Mouse (Mus musculus) forebrain, postnatal 0 days (tissue): ENCODE data around the gene Tmem33. TPM values are rescaled to one million over a fixed set of nuclear protein-coding genes. Genes with fewer than 3 reads are reported as not detected.

ENCODE experiments used
- ATAC-seq: fragments of 200-750 bp; cut with Nextera tagmentation; 2 replicates; pipeline ENCODE4 v1.8.0; 2017; ENCODE audit warnings: mild to moderate bottlenecking, moderate library complexity
- DNase-seq: peaks from one replicate; pipeline ENCODE4 v3.0.0-alpha.2; 2015
- H3K27ac ChIP-seq: fragments of 300-500 bp; sonication (generic); 2 replicates; pipeline ENCODE4 v1.5.1; 2014; ENCODE audit warnings: low read depth, mild to moderate bottlenecking, antibody characterized with exemption, low read length, moderate library complexity, mixed read lengths
- H3K27me3 ChIP-seq: fragments of 300-500 bp; sonication (generic); 2 replicates; pipeline ENCODE4 v1.6.1; 2014; ENCODE audit warnings: mild to moderate bottlenecking, low read length, mixed read lengths; ENCODE audit not compliant: insufficient read depth
- H3K36me3 ChIP-seq: fragments of 300-500 bp; sonication (generic); 2 replicates; pipeline ENCODE4 v1.6.1; 2014; ENCODE audit warnings: mild to moderate bottlenecking, moderate library complexity; ENCODE audit not compliant: insufficient read depth
- H3K4me1 ChIP-seq: fragments of 300-500 bp; sonication (generic); 2 replicates; pipeline ENCODE4 v1.6.1; 2014; ENCODE audit warnings: antibody characterized with exemption; ENCODE audit not compliant: insufficient read depth
- H3K4me2 ChIP-seq: fragments of 300-500 bp; sonication (generic); 2 replicates; pipeline ENCODE4 v1.6.1; 2014; ENCODE audit warnings: low read depth, mild to moderate bottlenecking, moderate library complexity
- H3K4me3 ChIP-seq: fragments of 300-500 bp; sonication (generic); 2 replicates; pipeline ENCODE4 v1.5.1; 2014; ENCODE audit warnings: low read depth, low read length, mixed read lengths
- H3K9ac ChIP-seq: fragments of 300-500 bp; sonication (generic); 2 replicates; pipeline ENCODE4 v1.6.1; 2014; ENCODE audit warnings: mild to moderate bottlenecking
- H3K9me3 ChIP-seq: fragments of 300-500 bp; sonication (generic); 2 replicates; pipeline ENCODE4 v1.6.1; 2016; ENCODE audit warnings: low read length
- CTCF ChIP-seq: sonication (generic); IDR thresholded peaks from 2 replicates; pipeline ENCODE4 v1.5.1; 2016; ENCODE audit warnings: antibody characterized with exemption, control low read depth, low read depth
- WGBS: fragments of 180-500 bp; shearing (Covaris S2); extraction: QIAGEN DNeasy Blood & Tissue Kit; methylation state at CpG from one replicate; pipeline ENCODE4 v1.1.7; 2014; 5-methylcytosine and 5-hydroxymethylcytosine counted together
- polyA plus RNA-seq: library from polyadenylated mRNA; unstranded; fragments of >200 nt; fragmentation: Nextera tagmentation; extraction: Ambion mirVana; gene quantifications from 2 replicates; pipeline ENCODE4 v1.2.1, GENCODE M21; 2015
- total RNA-seq: library from RNA; depleted of rRNA; stranded (reverse); fragments of >200 nt; gene quantifications from 2 replicates; pipeline ENCODE4 v1.2.3, GENCODE M21; 2014

Tmem33 gene
- total and polyA plus RNA-seq, 2 experiments from 2014 or later: 52.5 to 73.1 TPM

- Histone ChIP-seq H3K9me3 (no peaks in the 10 kb centered on the region), H3K9ac (no peak overlapping the region), H3K36me3 (0 out of 2 replicates have a peak, but pooled peaks cover 3% of the 10 kb centered on the region), H3K27ac (no peak overlapping the region), H3K27me3 (no peaks in the 10 kb centered on the region; the same call in 1 of the 2 replicates), H3K4me1 (peaks cover 10% of the 10 kb centered on the region), H3K4me3 (no peak overlapping the region), H3K4me2 (no peak overlapping the region)
- DNase-seq (no peak), ATAC-seq (no peak)
- 87% methylated on average over 9 of the region's 9 CpGs for WGBS
- no peak for TF ChIP-seq CTCF
Measured at GRCm38 (mm10) chr5:67258473-67258872, 1.9 kb upstream of the Tmem33 start.

DNA sequence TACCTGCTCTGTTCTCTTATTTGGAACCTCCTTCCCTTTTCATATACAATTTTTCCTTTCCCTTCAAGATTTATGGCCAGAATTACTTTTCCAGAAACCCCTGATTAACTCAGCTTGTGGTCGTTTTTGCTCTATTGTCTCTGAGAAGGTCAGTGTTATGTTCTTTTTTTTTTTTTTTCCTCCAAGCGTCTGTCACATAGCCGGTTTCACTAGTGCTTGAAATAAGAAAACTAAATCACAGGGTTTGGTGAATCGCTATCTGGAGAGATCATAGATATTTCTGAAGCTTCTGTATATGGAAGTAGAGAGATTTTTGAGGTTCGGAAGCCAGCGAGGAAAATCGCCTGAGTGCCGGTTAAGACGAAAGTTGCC lies 220 bp upstream of the Tmem33 start:
- WGBS: 2% methylated on average over 9 of the region's 9 CpGs
- H3K9ac ChIP-seq: peak overlapping the region; percentile 84

GRCm38 (mm10) chr5:67262964-67263363 lies 2.6 kb downstream of the Tmem33 start:
- Histone ChIP-seq H3K4me2 (no peak overlapping the region), H3K27me3 (no peaks in the 10 kb centered on the region), H3K36me3 (peaks cover 24% of the 10 kb centered on the region), H3K4me1 (peaks cover 10% of the 10 kb centered on the region), H3K9me3 (no peaks in the 10 kb centered on the region), H3K27ac (no peak overlapping the region), H3K4me3 (no peak overlapping the region), H3K9ac (no peak overlapping the region)
- WGBS: 88% methylated on average over 7 of the region's 7 CpGs
- ATAC-seq: no peak
- TF ChIP-seq CTCF: no peak
- no peak for DNase-seq

More for the DNA sequence above, 220 bp upstream of the Tmem33 start:
- Histone ChIP-seq H3K27me3 (no peaks in the 10 kb centered on the region; the same call in 1 of the 2 replicates), H3K9me3 (no peaks in the 10 kb centered on the region), H3K4me3 (peak overlapping the region; percentile 80), H3K4me2 (peak overlapping the region; percentile 80), H3K4me1 (peaks cover 10% of the 10 kb centered on the region), H3K27ac (no peak overlapping the region), H3K36me3 (peaks cover 14% of the 10 kb centered on the region)
- ATAC-seq (peak; percentile 3; the same call in 1 of the 2 replicates), DNase-seq (no peak)
- no peak for TF ChIP-seq CTCF

DNA sequence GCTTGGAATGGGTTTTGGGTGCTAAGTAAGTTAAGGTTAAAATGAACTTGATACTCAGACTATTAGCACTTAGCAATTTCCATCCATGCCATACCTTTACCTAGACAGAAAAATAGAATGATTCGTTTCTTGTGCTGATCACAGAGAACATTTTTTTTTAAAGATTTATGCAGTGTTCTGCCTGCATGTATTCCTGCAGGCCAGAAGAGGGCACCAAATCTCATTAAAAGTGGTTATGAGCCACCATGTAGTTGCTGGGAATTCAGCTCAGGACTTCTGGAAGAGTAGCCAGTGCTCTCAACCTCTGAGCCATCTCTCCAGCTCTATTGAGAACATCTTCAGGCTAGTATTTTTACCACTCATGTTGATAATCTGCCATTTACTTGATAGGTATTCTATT lies 5.7 kb downstream of the Tmem33 start:
- Histone ChIP-seq H3K9me3 (no peaks in the 10 kb centered on the region), H3K9ac (no peak overlapping the region), H3K4me3 (no peak overlapping the region), H3K36me3 (peaks cover 30% of the 10 kb centered on the region), H3K4me2 (no peak overlapping the region), H3K4me1 (peaks cover 10% of the 10 kb centered on the region), H3K27ac (no peak overlapping the region), H3K27me3 (no peaks in the 10 kb centered on the region)
- TF ChIP-seq CTCF: peak; percentile 43
- DNase-seq (peak; percentile 8), ATAC-seq (no peak)
- WGBS: 86% methylated on average over 1 of the region's 1 CpGs

- TF ChIP-seq CTCF: no peak
- DNase-seq (no peak), ATAC-seq (no peak)
- Histone ChIP-seq H3K9ac (no peak overlapping the region), H3K27me3 (no peaks in the 10 kb centered on the region), H3K4me3 (no peak overlapping the region), H3K4me2 (no peak overlapping the region), H3K36me3 (peaks cover 23% of the 10 kb centered on the region), H3K9me3 (no peaks in the 10 kb centered on the region), H3K27ac (no peak overlapping the region), H3K4me1 (no peaks in the 10 kb centered on the region)
- 91% methylated on average over 8 of the region's 8 CpGs for WGBS
Measured at GRCm38 (mm10) chr5:67269309-67269708, 8.9 kb downstream of the Tmem33 start.

- WGBS: 94% methylated on average over 9 of the region's 9 CpGs
- no peak overlapping the region for H3K4me3 ChIP-seq
- H3K9me3 ChIP-seq: no peaks in the 10 kb centered on the region
- no peak overlapping the region for H3K4me2 ChIP-seq
- H3K4me1 ChIP-seq: no peaks in the 10 kb centered on the region
- ATAC-seq: no peak
- H3K27me3 ChIP-seq: no peaks in the 10 kb centered on the region
- H3K36me3 ChIP-seq: peaks cover 5% of the 10 kb centered on the region
- no peak for DNase-seq
- H3K9ac ChIP-seq: no peak overlapping the region
- TF ChIP-seq CTCF: no peak
- no peak overlapping the region for H3K27ac ChIP-seq
Measured at GRCm38 (mm10) chr5:67279407-67279806, 19.0 kb downstream of the Tmem33 start.

GRCm38 (mm10) chr5:67279840-67280239 lies 19.5 kb downstream of the Tmem33 start:
- H3K4me3 ChIP-seq: no peak overlapping the region
- DNase-seq (no peak), ATAC-seq (no peak)
- no peak overlapping the region for H3K4me2 ChIP-seq
- H3K4me1 ChIP-seq: no peaks in the 10 kb centered on the region
- whole genome bisulfite sequencing: 97% methylated on average over 4 of the region's 4 CpGs
- H3K9ac ChIP-seq: no peak overlapping the region
- H3K27ac ChIP-seq: no peak overlapping the region
- H3K27me3 ChIP-seq: no peaks in the 10 kb centered on the region
- H3K36me3 ChIP-seq: peaks cover 10% of the 10 kb centered on the region
- no peaks in the 10 kb centered on the region for H3K9me3 ChIP-seq
- TF ChIP-seq CTCF: no peak
